Mouse (Mus musculus): ENCODE results near the gene Themis.
A peak's percentile ranks its signal among the peaks of the same experiment; 100 is the strongest.

Gene Themis

DNA sequence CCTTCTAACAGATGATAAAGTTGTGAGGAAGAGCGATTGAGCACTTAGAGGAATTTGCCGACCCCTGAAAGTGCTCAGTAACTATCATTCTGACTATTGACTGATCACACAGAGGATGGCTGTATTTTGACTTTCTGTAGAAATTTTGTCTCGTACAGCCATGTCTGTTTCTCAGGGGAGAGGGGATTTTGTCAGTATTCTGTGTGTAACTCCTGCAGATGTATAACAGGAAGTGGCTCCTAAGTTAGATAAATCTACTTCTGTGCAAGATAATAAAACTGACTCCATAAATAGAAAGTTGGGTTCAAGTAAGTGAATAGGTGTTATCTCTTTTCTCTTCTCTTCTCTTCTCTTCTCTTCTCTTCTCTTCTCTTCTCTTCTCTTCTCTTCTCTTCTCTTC is 137.0 kb downstream of the Themis start:
- no peak for DNase-seq (ENCODE audit: low spot score in 2 of 2)

DNA sequence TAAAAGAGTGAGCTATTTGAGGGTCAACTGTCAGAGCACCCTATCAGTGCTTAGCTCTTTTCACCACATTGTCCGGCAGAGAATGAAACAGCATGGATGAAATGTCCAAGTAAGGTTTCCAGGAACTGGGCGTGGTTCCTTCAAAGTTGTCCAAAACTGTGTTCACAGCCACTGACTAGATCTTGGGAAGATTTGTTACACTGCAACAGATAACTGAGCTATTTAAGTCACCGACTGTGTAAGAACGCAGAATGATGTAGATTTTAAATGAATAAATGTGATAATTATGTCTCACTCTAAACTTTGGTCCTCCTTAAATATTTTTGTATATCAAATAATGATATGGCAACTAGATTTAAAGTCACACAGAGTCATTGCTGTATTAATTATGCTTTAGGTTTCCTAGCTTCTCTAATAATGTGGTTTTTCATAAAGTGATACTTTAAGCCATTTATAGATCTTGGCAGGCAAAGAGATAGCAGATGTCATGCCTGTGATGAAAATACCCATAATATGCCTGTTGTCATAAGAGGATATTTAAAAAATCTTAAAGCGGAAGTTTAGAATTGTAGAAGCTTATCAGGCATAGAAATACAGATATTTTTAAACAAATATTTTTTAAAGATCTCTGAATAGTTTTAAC is 143.9 kb downstream of the Themis start:
- peak in 1 of 2 experiments; percentile 3 for DNase-seq (ENCODE audit: low spot score in 2 of 2)

DNA sequence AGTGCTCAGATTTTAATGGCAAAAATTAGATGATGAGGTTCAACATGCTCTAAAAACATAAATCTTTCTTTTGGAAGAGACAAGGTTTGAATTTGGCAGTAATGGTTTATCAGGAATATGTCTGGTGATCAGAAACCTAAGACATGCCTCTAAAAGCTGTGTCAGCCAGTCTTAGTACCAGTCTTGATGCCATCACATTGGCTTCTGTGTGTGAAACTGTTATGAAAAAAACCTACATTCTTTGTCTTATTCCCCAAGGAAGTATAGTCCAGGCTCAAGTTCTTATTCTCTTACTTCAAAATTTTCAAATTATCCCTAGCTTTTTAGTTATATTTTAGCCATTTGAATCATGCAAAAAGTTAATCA is 144.4 kb downstream of the Themis start:
- DNase-seq (ENCODE audit: low spot score in 2 of 2), result no peak

DNA sequence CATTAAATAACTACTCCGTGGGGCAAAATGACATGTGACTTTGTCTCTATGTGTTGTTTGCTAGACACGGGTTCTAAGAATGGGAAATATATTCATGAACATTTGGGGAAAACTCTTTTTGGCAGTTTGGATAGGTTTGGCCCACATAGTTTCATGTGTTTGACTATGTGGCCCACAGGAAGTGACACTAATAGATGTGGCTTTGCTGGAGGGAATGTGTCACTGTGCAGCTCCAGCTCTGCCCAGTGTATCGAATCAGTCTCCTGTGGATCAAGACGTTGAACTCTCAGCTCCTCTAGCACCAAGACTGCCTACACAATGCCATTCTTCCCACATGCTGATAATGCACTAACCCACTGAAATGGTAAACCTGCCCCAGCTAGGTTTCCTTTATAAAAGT is 148.0 kb downstream of the Themis start:
- no peak for DNase-seq (ENCODE audit: low spot score in 2 of 2)

DNA sequence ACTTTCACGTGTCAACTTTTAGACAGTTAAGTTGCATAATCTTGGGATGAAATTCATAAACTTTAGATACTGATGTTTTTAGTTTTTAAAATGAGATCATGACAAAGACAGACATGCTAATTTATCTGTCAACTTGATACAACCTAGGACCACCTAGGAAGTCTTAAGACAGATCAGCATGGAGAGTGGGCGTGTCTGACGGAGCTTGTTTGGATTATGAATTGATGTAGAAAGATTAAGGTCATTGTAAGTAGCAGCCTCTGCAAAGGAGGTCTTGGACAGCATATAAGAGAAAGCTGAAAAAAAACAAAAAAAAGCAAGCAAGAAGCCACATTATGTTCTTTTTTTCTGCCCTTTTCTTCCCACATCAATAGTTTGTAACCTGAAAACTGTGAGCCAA is 154.2 kb downstream of the Themis start:
- DNase-seq (ENCODE audit: low spot score in 2 of 2), result no peak

DNA sequence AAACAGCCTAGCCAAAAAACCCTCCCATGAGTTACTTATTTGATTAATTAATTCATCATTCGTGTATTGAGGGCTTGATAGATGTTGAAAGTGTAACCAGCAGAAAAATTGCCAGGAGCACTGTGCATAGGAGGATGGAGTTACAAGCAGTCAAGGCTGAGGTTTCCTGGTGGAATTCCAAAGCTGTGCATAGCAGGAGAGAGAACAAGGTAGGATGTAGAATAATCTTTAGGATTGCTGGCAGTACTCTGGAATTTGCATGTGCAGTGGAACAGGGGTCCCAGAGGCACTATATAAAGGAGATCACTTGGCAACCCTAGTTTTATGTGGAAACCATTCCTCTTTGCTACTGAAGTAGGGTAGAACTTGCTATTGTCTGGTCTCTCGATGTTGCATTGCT is 174.4 kb downstream of the Themis start:
- no peak for DNase-seq (ENCODE audit: low spot score in 2 of 2)

DNA sequence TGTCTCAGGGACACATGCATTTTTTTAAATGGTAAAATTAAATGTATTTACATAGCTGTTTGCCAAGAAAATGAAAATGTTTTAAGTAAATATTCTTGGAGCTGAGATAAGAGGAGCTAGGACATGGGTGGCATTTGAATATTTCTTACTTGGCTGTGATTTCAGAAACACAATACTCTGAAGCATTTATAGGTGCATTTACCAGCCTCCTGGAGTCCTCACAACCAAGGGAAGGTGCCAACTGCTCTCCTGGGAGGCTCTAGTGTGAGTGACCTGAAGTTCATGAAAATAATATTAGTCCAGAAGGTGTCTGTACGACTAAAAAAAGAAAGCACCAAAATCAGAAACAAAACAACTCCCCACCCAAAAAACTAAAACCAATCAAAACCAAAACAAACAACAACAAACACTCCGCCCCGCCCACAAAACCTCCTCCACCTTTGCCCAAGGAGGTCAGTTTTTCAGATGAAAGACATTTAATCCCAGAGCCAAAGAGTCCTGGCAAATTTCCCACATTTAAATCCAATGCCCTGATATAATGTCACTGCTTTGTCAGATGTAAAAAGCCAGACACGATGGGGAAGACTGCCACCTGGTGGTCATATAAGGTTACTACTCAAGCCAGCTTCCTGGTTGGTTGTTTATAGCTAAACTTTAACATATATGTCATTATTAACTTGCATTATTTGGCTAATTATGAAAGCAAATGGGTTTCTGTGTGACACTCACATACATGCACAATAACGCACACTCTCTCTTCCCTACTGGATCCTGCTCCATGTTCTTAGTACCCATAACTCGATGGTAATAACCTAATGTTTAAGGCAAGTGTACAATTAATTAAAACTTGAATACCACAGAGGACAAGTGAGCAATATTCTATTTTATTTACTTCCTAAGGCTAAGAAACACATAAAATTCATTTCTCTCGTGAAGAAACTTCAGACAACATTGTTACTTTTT is 175.9 kb downstream of the Themis start:
- peak; percentile 73 for DNase-seq (ENCODE audit: low spot score in 2 of 2)

DNA sequence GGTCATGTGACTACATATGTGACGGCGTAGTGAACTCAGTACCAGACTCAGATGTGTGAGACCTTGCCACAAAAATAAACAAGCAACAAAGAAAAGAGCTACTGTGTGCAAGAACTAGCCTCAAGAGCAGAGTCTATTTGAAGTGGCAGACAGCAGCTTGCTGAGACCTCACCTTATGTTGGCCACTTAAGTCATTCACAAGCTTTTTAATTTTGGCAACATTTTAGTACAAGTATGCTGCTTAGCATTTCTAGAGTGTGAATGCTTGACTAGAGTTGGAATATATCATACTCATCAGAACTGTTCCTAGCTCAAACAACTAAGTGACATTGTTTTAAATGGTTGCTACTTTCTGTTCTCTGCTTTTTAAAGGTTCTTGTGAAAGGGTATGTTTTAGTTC is 188.0 kb downstream of the Themis start:
- no peak for DNase-seq (ENCODE audit: low spot score in 2 of 2)

DNA sequence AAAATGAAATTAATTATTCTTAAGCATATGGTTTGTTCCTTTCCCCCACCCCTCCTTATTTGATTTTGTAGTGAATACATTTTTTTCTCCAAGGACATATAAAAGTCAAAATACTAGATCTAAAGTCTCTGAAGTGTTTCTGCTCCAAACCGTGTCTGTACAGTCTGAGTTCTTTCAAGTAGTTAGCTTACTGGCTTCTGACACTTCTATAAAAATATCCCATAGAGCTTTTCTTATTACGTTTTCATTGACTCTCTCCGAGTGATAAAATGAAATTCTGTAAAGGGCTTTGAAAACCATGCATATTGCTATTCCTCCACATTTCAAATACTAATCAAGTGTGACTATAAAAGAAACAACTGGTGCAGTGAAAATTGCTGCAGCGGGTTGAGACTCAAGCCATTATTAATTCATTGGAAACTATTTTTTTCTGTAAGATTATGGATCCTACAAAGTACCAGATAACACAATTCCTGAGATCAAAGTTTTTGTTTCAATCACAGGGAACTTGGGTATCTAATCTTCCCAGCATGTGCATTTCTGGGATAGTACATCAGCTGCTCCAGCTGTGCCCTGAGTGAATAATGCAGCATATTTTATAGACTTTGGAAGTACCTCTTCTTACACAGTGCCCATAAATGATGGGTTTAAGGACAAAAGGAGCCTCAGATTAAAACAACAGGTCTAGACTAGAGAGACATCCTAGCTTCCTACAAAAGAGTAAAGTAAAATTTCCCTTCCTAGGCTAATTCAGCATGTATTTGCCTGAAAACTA is 202.6 kb downstream of the Themis start:
- DNase-seq (ENCODE audit: low spot score in 2 of 2), result no peak

DNA sequence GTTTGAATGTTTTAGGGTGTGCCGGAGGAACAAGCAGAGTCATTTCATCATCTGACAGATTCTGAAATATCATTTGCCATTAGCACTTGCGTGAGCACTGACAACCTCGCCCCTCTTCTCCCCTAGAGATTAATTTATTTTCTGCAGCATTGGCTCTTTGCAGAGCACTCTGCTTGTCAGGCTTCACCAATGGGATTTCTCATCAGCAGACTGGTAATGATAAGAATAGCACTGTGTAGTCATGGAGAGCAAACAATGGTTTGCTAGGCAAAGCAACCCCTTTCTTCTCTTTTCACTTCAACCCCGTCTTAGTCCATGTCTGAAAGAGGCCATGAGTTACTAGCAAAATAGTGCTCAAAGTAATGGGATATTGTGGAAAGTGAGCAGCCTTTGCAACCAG is 206.4 kb downstream of the Themis start:
- no peak for DNase-seq (ENCODE audit: low spot score in 2 of 2)

DNA sequence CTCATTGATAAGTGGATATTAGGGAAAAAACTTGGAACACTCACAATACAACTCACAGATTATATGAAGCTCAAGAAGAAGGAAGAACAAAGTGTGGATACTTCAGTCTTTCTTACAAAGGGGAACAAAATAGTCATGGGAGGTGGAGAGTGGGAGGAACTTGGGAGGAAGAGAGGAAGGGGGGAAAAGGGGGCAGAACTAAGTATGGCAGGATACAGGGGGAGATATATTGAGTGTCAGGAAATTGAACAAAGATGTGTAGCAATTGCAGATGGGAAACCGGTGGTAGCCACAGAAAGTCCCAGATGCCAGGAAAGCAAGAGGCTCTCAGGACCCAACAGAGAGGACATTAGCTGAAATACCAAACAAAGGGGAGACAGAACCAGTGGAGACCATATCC is 219.5 kb downstream of the Themis start:
- no peak for DNase-seq (ENCODE audit: low spot score in 2 of 2)

DNA sequence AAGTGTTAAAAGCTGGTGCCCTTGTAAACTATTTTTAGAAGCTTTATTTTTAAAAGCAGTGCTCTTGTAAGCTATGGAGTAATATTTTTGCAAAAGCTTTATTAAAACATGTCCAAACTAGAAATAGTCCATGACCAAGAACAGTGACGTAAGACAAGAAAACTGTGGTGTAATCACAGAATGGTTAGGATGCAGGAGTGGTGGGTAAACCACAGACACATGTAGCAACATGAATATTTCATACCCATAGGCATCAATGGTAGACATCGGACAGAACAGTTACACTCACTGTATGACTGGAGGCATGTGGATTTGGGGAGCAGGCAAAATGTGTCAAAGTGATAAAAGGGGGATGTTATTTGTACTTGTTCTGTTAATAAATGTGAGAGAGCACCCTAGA is 222.7 kb downstream of the Themis start:
- DNase-seq (ENCODE audit: low spot score in 2 of 2), result no peak

DNA sequence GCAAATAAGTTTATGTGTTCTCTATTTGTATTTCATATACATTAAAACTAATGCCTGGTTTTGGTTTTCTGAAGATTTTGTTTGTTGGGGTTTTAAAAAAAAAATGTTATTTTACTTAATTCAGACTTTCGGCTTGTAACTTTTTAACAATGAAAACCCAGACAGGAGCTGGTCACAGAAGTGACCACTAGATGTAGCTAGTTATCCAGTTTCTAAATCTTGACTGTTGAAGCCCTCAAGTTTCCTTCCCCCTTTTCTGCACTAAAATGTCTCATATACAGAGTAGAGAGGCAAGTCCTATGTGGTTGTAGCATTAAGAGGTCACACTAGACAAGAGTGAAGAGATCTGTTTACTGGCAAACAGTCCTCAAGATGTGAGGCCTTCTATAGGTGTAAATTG is 230.2 kb downstream of the Themis start:
- no peak for DNase-seq (ENCODE audit: low spot score in 2 of 2)

Data from right cerebral cortex, adult 2 months (tissue).